Mouse (Mus musculus) cortical plate, adult 2 months (tissue): Measurements from ENCODE around the gene Ifna4. TPM values are rescaled to one million over a fixed set of nuclear protein-coding genes. Genes with fewer than 3 reads are reported as not detected.

Experiments used
- H3K27ac ChIP-seq: fragments of 200-500 bp; 2 replicates; pipeline ENCODE4 v1.5.1; 2012; ENCODE audit warnings: low read length, control low read depth, inconsistent platforms; ENCODE audit not compliant: insufficient read depth
- H3K4me1 ChIP-seq: fragments of 200-500 bp; 2 replicates; pipeline ENCODE4 v1.6.1; 2011; ENCODE audit warnings: low read length; ENCODE audit not compliant: control insufficient read depth, insufficient read depth
- H3K4me3 ChIP-seq: fragments of 200-500 bp; 2 replicates; pipeline ENCODE4 v1.5.1; 2011; ENCODE audit warnings: mild to moderate bottlenecking, low read length, control low read depth; ENCODE audit not compliant: insufficient read depth
- CTCF ChIP-seq: fragments of 200-500 bp; IDR thresholded peaks from 2 replicates; pipeline ENCODE4 v1.5.1; 2011; ENCODE audit warnings: mild to moderate bottlenecking, control low read depth, low read length; ENCODE audit not compliant: insufficient read depth; ENCODE audit errors: extremely low read depth
- POLR2A ChIP-seq: fragments of 200-500 bp; IDR thresholded peaks from 2 replicates; pipeline ENCODE4 v1.6.1; 2011; ENCODE audit warnings: mild to moderate bottlenecking, low read length, control low read depth; ENCODE audit not compliant: insufficient read depth; ENCODE audit errors: extremely low read depth
- polyA plus RNA-seq: library from polyadenylated mRNA; depleted of rRNA; stranded (reverse); fragments of >200 nt; gene quantifications from 2 replicates; pipeline ENCODE4 v1.2.3, GENCODE M21; 2012; rRNA removed

The Ifna4 gene
- polyA plus RNA-seq, 1 experiment = not detected

- Histone ChIP-seq H3K27ac (no peak overlapping the region), H3K4me1 (no peaks in the 10 kb centered on the region), H3K4me3 (no peak overlapping the region)
- no peak for TF ChIP-seq POLR2A
- TF ChIP-seq CTCF = no peak
Measured at GRCm38 (mm10) chr4:88888236-88888635, 46.6 kb downstream of the Ifna4 start.

Other genes with a start within 250 kb of the Ifna4 start
- gene Ifna9, start 249.5 kb upstream of the Ifna4 start, polyA plus RNA-seq = not detected in 2 replicates
- gene Ifna12, start 238.5 kb upstream of the Ifna4 start, polyA plus RNA-seq = not detected in 2 replicates
- not detected in 2 replicates for gene C87499, start 207.4 kb upstream of the Ifna4 start, polyA plus RNA-seq
- gene Ifna13, start 197.4 kb upstream of the Ifna4 start, polyA plus RNA-seq = not detected in 2 replicates
- gene Ifna16, start 164.9 kb upstream of the Ifna4 start, polyA plus RNA-seq = not detected in 2 replicates
- gene Ifna2, start 157.9 kb upstream of the Ifna4 start, polyA plus RNA-seq = not detected in 2 replicates
- not detected in 2 replicates for gene Ifnab, start 150.5 kb upstream of the Ifna4 start, polyA plus RNA-seq
- gene Gm26566, start 120.1 kb upstream of the Ifna4 start, polyA plus RNA-seq = 0.61 and 1.2 TPM in 2 replicates
- gene Klhl9, start 119.4 kb upstream of the Ifna4 start, polyA plus RNA-seq = 38.5 and 40.5 TPM in 2 replicates
- not detected in 2 replicates for gene Gm13271, start 87.0 kb upstream of the Ifna4 start, polyA plus RNA-seq
- gene Gm13283, start 81.7 kb upstream of the Ifna4 start, polyA plus RNA-seq = not detected in 2 replicates
- gene Gm13290, start 68.0 kb upstream of the Ifna4 start, polyA plus RNA-seq = not detected in 2 replicates
- not detected in 2 replicates for gene Gm13289, start 64.9 kb upstream of the Ifna4 start, polyA plus RNA-seq
- gene Gm13272, start 62.0 kb upstream of the Ifna4 start, polyA plus RNA-seq = not detected in 2 replicates
- gene Ifnz, start 59.7 kb upstream of the Ifna4 start, polyA plus RNA-seq = not detected in 2 replicates
- gene Gm13276, start 56.2 kb upstream of the Ifna4 start, polyA plus RNA-seq = not detected in 2 replicates
- not detected in 2 replicates for gene Gm13277, start 53.2 kb upstream of the Ifna4 start, polyA plus RNA-seq
- gene Gm13278, start 50.3 kb upstream of the Ifna4 start, polyA plus RNA-seq = not detected in 2 replicates
- not detected in 2 replicates for gene Gm13275, start 47.4 kb upstream of the Ifna4 start, polyA plus RNA-seq
- gene Gm13279, start 44.5 kb upstream of the Ifna4 start, polyA plus RNA-seq = not detected in 2 replicates
- gene Gm13285, start 42.2 kb upstream of the Ifna4 start, polyA plus RNA-seq = not detected in 2 replicates
- not detected in 2 replicates for gene Gm13287, start 38.6 kb upstream of the Ifna4 start, polyA plus RNA-seq
- not detected in 2 replicates for gene Gm13288, start 36.3 kb upstream of the Ifna4 start, polyA plus RNA-seq
- not detected in 2 replicates for gene Ifna7, start 25.6 kb upstream of the Ifna4 start, polyA plus RNA-seq
- not detected in 2 replicates for gene Ifna11, start 21.9 kb upstream of the Ifna4 start, polyA plus RNA-seq
- gene Ifna6, start 14.4 kb upstream of the Ifna4 start, polyA plus RNA-seq = not detected in 2 replicates
- not detected in 2 replicates for gene Ifna5, start 6.3 kb upstream of the Ifna4 start, polyA plus RNA-seq
- not detected in 2 replicates for gene Ifna1, start 8.2 kb downstream of the Ifna4 start, polyA plus RNA-seq
- not detected in 2 replicates for gene Ifne, start 38.3 kb downstream of the Ifna4 start, polyA plus RNA-seq